Mouse (Mus musculus): Measurements from ENCODE around the gene Gsto1.

Gene Gsto1

DNA sequence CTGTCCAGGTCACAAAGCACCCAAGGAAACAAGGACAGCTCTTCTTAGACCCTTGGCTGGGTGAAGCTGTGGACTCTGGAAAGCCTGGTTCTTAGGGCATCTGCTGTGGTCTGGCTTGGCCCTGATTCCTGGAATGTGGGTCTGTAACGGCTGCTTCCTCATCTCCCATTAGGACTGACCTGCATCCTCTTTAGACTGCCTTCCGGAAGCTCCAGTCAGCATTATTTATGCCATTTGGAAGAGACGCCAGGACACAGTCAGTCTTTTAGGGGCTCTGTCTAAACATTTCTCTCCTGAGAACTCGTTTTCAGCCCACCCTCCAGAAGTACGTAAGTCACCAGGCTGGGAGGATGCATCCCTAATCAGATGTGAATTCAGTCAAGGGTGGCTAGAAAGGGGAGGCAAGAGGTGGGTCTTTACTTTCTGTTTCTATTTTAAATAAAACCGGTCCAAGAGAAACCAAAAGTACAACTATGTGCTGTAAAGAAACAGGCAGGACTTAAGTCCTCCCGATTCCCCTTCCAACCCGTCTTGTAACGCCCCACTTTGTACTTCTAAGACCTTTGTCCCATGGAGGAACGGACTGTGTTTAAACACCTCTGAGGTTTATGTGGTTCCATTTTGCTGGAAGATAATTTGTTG, 35.8 kb downstream of the Gsto1 start:
- DNase-seq (ENCODE audit: low spot score) = no peak

GRCm38 (mm10) chr19:47891562-47892312, 37.0 kb downstream of the Gsto1 start:
- DNase-seq (ENCODE audit: low spot score) = no peak

DNA sequence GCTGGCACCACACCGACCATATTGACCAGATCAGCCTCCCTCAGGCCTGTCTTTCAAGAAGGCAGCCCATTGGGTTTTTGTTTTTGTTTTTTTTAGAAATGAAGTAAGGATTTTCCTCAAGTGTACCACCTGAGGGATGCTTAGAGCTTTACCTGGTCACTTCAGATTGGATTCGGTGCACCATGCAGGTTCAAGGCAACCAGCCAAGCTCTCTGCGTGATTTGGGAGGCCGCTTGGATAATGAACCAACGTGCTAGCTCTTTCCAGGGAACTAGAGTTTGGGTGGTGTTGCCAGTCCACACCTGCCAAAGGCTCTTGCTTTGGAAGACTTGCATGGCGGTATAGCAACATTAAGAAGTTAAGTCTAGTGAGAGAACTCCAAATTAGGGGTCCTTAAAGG, 38.3 kb downstream of the Gsto1 start:
- DNase-seq (ENCODE audit: low spot score) = no peak

DNA sequence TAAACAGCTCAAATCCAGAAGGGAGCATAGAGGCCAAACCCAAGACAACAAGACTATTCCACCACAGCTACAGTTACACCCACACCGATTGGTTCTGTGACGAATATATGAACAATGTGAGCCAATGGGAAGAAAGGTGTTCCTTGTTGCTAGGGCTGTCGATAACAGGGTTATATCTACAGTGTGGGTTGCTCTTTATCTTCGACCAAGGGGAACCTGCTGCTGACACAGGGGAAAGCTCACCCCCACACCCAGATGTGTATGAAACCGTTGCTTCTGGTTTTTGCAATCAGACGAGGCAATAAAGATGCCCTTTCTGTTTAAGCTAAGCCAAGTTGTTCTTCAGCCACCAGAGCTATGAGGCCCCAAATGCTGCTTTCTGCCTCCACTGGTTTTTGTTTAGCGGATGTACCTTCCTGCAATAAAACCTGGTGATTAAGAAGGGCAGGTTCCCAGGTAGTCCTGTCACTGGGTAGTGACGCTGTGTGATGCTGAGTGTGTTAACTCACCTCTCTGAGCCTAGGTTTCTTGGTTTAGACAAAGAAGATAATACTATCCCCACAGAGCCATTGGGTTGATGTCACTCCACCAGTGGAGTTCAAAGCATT, 43.8 kb downstream of the Gsto1 start:
- peak; percentile 67 for DNase-seq (ENCODE audit: low spot score)

GRCm38 (mm10) chr19:47900012-47900411, 45.2 kb downstream of the Gsto1 start:
- peak; percentile 45 for DNase-seq (ENCODE audit: low spot score)

DNA sequence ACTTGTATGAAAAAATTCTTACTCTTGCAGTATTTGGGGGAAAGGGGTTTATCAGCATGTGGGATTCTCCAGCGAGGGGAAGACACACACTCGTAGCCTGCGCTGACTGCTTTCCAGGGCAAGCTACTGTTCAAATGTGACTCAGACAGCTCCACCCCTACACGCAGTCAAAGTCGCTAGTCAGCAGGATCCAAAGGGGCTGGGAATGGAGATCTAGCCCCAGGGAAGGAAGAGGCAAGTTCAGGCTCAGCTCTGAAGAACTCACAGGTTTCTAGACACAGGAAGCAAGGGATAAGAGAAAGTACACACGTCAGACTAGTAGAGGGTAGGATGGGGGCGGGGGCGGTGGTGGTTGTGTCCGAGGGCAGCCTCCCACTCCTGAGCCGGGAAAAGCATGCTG, 45.8 kb downstream of the Gsto1 start:
- DNase-seq (ENCODE audit: low spot score) = no peak

- DNase-seq (ENCODE audit: low spot score) = no peak
Measured at GRCm38 (mm10) chr19:47902316-47903201, 47.8 kb downstream of the Gsto1 start.

- no peak for DNase-seq (ENCODE audit: low spot score)
Measured at GRCm38 (mm10) chr19:47903679-47904078, 48.9 kb downstream of the Gsto1 start.

DNA sequence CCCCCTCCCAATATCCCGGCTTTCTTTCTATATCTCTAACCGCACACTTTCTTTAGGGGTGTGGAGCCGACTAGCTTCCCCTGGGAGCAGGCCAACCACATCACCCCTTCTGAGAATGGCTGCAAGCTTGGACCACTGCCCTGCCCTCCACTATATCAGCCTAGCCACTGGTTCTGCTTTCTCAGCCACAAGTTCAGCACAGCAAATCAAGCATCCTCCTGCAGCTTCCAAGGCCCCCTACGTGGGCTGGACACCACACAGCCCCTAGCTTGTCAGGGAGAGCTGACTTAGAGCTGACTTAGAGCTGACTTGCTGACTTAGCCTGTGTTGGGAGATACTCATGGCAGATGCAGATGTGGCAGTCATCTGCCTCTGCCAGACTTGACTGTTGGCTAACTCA, 50.3 kb downstream of the Gsto1 start:
- DNase-seq (ENCODE audit: low spot score) = no peak

DNA sequence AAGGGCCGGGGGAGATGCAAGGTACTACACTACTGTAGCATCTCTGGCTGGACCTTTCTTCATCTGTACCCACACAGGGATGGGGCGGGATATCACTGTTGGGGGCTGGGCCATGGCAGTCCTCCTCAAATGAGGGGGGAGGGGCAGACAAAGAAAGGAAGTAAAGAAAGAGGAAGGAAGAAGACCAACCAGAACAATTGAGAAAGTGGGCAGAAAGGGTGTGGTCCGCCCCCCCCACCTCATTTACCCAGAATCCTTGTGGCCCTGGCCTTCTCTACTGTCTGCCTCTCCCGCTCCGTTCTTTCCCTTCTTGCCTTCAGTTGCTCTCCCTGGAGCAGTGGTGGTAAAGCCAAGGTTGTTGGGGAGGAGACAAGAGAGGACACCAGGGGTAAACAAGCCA, 50.8 kb downstream of the Gsto1 start:
- DNase-seq (ENCODE audit: low spot score) = no peak

GRCm38 (mm10) chr19:47907596-47907995, 52.8 kb downstream of the Gsto1 start:
- DNase-seq (ENCODE audit: low spot score) = no peak

- no peak for DNase-seq (ENCODE audit: low spot score)
Measured at GRCm38 (mm10) chr19:47908961-47909371, 54.2 kb downstream of the Gsto1 start.

DNA sequence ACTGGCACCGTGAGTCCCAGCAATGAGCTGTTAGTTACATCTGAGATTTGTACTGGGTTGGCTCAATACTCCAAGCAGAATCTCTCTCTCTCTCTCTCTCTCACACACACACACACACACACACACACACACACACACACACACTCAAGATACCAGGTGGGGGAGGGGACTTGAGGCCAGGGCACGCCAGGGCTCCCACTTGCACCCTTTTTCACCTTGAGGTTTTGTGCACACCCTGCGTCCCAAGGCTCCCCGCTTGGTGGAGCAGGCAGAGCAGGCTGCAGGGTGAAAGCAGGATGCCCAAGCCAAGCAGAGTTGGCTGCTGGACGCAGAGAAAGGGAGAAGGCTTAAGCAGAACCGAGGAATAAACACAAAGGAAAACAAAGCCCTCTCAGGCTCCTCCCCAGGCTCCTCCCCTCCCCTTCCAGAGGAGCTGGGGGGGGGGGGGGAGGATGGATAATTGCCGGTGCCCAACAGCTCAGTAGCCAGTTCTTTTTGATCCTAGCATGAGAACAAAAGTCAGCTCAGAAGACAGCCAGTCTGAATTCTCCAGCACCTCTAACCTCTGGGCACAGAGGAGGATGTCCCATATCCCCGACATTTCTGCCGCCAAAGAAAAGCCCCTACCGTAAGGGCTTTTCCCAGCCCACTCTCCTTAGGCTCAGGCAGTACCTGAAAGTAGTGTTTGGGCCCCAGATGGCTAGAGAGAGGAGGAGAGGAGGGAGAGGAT, 54.8 kb downstream of the Gsto1 start:
- no peak for DNase-seq (ENCODE audit: low spot score)

DNA sequence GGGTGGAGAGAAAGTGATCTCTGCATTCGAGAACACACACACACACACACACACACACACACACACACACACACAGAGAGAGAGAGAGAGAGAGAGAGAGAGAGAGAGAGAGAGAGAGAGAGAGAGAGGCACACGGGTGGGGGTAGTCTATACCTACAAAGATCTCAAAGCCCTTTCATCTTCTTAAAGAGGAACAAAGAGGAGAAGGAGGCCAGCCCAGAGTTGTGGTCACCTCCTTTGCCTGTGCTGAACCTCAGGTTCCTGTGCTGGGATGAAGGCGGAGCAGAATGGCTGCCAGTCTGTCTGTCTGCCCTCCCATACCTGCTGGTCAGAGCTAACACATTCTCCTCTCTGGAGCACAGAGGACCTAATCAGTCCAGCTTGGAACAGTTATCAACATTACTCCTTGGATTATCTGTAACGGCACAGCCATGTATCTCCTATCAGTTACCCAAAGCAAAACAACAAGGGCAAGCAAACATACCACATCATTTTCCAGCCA, 55.4 kb downstream of the Gsto1 start:
- peak; percentile 28 for DNase-seq (ENCODE audit: low spot score)

DNA sequence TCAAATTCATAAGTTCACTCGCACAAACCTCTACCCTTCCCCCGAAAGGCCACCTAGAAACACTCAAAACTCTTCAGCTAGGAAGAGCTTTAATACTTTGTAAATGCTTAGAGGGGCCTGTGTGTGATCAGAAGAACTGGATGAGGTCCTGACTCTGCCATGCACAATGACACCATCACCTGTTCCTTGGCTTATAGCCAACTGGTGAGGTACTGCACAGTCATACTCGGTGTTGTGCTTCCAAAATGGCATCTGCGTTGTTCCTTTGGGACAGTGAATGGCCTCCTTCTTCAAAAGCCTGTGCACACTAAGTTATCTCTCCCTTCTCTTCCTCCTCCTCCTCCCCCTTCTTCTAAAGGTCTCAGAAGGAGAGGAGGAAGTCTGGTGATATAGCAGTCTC, 56.0 kb downstream of the Gsto1 start:
- no peak for DNase-seq (ENCODE audit: low spot score)

GRCm38 (mm10) chr19:47913344-47913743, 58.6 kb downstream of the Gsto1 start:
- no peak for DNase-seq (ENCODE audit: low spot score)

DNA sequence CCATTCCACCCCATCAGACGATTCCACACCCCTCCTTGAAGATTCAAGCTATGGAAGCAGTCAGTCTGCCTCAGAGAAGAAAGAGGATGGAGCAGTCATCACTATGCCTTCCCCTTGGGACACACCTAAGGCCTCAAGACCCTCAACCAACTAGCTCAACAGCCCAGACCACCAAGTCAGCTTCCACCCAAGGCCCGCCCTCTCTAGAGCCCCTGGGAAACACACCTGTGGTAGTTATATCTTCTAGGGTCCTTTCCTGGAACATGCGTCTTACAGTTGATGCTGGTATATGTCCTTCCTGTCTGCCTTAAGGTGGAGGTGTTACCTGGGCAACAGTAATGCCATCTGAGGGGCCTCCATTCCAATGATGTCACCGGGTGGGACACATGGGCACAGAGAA, 59.4 kb downstream of the Gsto1 start:
- DNase-seq (ENCODE audit: low spot score) = no peak

All from c-Kit-positive CD71-positive TER-119-positive erythroid progenitor cells, embryonic 14.5 days (primary cell).